Comparison of ENCODE assay signal across 9 mouse cellular contexts in genomic region chr19:53850166-53850922, GRCm38 (mm10). TPM values are rescaled to one million over a fixed set of nuclear protein-coding genes. Genes with fewer than 3 reads are reported as not detected.
A peak's percentile ranks its signal among the peaks of the same experiment; 100 is the strongest.
DNase-seq lines count a peak whose midpoint lies in the region; ATAC-seq and TF ChIP-seq lines count a peak whose summit lies in the region.
"Had no signal": no experiment of that assay in that cellular context is flagged by ENCODE, and none has a peak within 500 bp of the region (broad histone marks: within the 10 kb centered on the region; RNA-seq: fewer than 3 reads in every experiment).

No protein-coding gene starts in this region.

- WGBS in forebrain, embryonic 13.5 days = 52% methylated on average over 18 of the region's 18 CpGs
- 20% methylated on average over 18 of the region's 18 CpGs for WGBS in heart, postnatal 0 days
- 72% methylated on average over 18 of the region's 18 CpGs for whole genome bisulfite sequencing in midbrain, embryonic 13.5 days

- DNase-seq in NIH3T3 (ENCODE audit: low read depth) = peak; percentile 89
- DNase-seq in adrenal gland, postnatal 10 days = peak; percentile 92
- peak; percentile 81 for DNase-seq in heart, postnatal 0 days (ENCODE audit: low spot score)
- DNase-seq in kidney, postnatal 10 days = peak; percentile 84
- DNase-seq in thymus, postnatal 4 days = no peak
- DNase-seq in T-cell, adult 2 months (ENCODE audit: low spot score) = no peak

- no peak overlapping the region for H3K4me3 ChIP-seq in forebrain, embryonic 13.5 days
- no peak overlapping the region for H3K4me3 ChIP-seq in heart, postnatal 0 days (ENCODE audit: low read depth, low read length)
- H3K4me3 ChIP-seq in midbrain, embryonic 13.5 days (replicated peaks) = no peak overlapping the region

- no peak overlapping the region for H3K9ac ChIP-seq in forebrain, embryonic 13.5 days
- no peak overlapping the region for H3K9ac ChIP-seq in heart, postnatal 0 days (replicated peaks; ENCODE audit: low read depth, low read length)
- no peak overlapping the region for H3K9ac ChIP-seq in midbrain, embryonic 13.5 days (replicated peaks)

- ATAC-seq in forebrain, embryonic 13.5 days = no peak
- peak; percentile 63 for ATAC-seq in heart, postnatal 0 days (ENCODE audit: insufficient read depth, low read depth)
- no peak for ATAC-seq in midbrain, embryonic 13.5 days

- peak overlapping the region; percentile 18; the same call in 1 of the 2 replicates for H3K4me2 ChIP-seq in forebrain, embryonic 13.5 days
- no peak overlapping the region; the same call in 1 of the 2 replicates for H3K4me2 ChIP-seq in heart, postnatal 0 days (ENCODE audit: low read depth, low read length)
- H3K4me2 ChIP-seq in midbrain, embryonic 13.5 days (replicated peaks) = no peak overlapping the region

- peak; percentile 31; the same call in 1 of the 2 replicates for TF ChIP-seq EP300 in heart, postnatal 0 days (IDR thresholded peaks at IDR 0.05; ENCODE audit: low read depth)

- H3K27ac ChIP-seq in forebrain, embryonic 13.5 days = peak overlapping the region; percentile 97
- peak overlapping the region; percentile 83 for H3K27ac ChIP-seq in heart, postnatal 0 days (ENCODE audit: low read depth)
- peak overlapping the region; percentile 51; the same call in 1 of the 2 replicates for H3K27ac ChIP-seq in midbrain, embryonic 13.5 days
- H3K27ac ChIP-seq: macrophage had no signal

- H3K4me1 ChIP-seq in forebrain, embryonic 13.5 days = peaks cover 56% of the 10 kb centered on the region
- H3K4me1 ChIP-seq in heart, postnatal 0 days (ENCODE audit: control insufficient read depth, insufficient read depth) = peaks cover 15% of the 10 kb centered on the region
- H3K4me1 ChIP-seq in midbrain, embryonic 13.5 days (replicated peaks) = peaks cover 49% of the 10 kb centered on the region

- H3K36me3 ChIP-seq in forebrain, embryonic 13.5 days (ENCODE audit: poor library complexity, severe bottlenecking) = no peaks in the 10 kb centered on the region
- peaks cover 48% of the 10 kb centered on the region for H3K36me3 ChIP-seq in heart, postnatal 0 days (replicated peaks; ENCODE audit: control insufficient read depth, insufficient read depth, low read length)
- no peaks in the 10 kb centered on the region for H3K36me3 ChIP-seq in midbrain, embryonic 13.5 days

- no peaks in the 10 kb centered on the region for H3K9me3 ChIP-seq in forebrain, embryonic 13.5 days (replicated peaks)
- H3K9me3 ChIP-seq in heart, postnatal 0 days (replicated peaks; ENCODE audit: control insufficient read depth, low read length) = no peaks in the 10 kb centered on the region
- no peaks in the 10 kb centered on the region for H3K9me3 ChIP-seq in midbrain, embryonic 13.5 days

- H3K27me3 ChIP-seq in forebrain, embryonic 13.5 days = no peaks in the 10 kb centered on the region
- H3K27me3 ChIP-seq in heart, postnatal 0 days (ENCODE audit: control insufficient read depth, insufficient read depth, low read length) = no peaks in the 10 kb centered on the region
- H3K27me3 ChIP-seq in midbrain, embryonic 13.5 days = no peaks in the 10 kb centered on the region

- no peak for TF ChIP-seq CTCF in heart, postnatal 0 days (IDR thresholded peaks at IDR 0.05; ENCODE audit: low read depth)

RNA-seq across cellular contexts. Expression of gene Pdcd4, which starts 41.7 kb away (rescaled TPM):
- total RNA-seq in adrenal gland, postnatal 10 days (2021) = 100 to 1,000 TPM in 1 of 2 experiments, 10 to 100 TPM in 1; 92.2 to 104 TPM
- 110 and 115 TPM in 2 replicates for polyA plus RNA-seq in forebrain, embryonic 13.5 days (2015; fragmentation: Nextera tagmentation; extraction: Ambion mirVana)
- 4.2 and 5.5 TPM in 2 replicates for total RNA-seq in heart, postnatal 0 days (2014; rRNA removed; ENCODE audit: low replicate concordance)
- polyA plus RNA-seq in heart, postnatal 0 days (2015; fragmentation: Nextera tagmentation; extraction: Ambion mirVana) = 28.6 and 34.8 TPM in 2 replicates
- 84.7 and 85.6 TPM in 2 replicates for polyA plus RNA-seq in midbrain, embryonic 13.5 days (2015; fragmentation: Nextera tagmentation; extraction: Ambion mirVana)

Comparison
In these comparisons a context has a peak if more than half of its experiments do, and no peak if none do; other contexts are left out.
1. DNase-seq: peak in NIH3T3 (single experiment), adrenal gland, postnatal 10 days (single experiment), heart, postnatal 0 days (single experiment) and kidney, postnatal 10 days (single experiment); none in thymus, postnatal 4 days (single experiment) and T-cell, adult 2 months (single experiment).
2. Peak in every context shown above with its lines, with median percentiles within 50 percentile points of each other: H3K27ac ChIP-seq.